Mouse (Mus musculus) MEL (cell line): ENCODE data around the gene Casz1. TPM values are rescaled to one million over a fixed set of nuclear protein-coding genes. Genes with fewer than 3 reads are reported as not detected.

Source experiments
- DNase-seq: peaks from one replicate; pipeline ENCODE4 v3.0.0; 2011; ENCODE audit warnings: low read depth, low spot score
- H3K27ac ChIP-seq: 2 replicates; pipeline ENCODE4 v1.5.1; 2012; ENCODE audit warnings: low read depth, mild to moderate bottlenecking, control low read depth, low read length, moderate library complexity; ENCODE audit not compliant: control insufficient read depth
- H3K27me3 ChIP-seq, 2 experiments: fragments of 150-350 bp in 1 of 2; sonication (generic) in 1 of 2; 2 replicates each; pipeline ENCODE4 v1.6.1; 2012; ENCODE audit warnings: low read length in 2 of 2, mild to moderate bottlenecking in 2 of 2, improper control_type of control experiment in 1 of 2, moderate library complexity in 1 of 2; ENCODE audit not compliant: insufficient read depth in 2 of 2, control insufficient read depth in 1 of 2
- H3K36me3 ChIP-seq, 2 experiments: 2 replicates each; pipeline ENCODE4 v1.6.1; 2012 to 2014; ENCODE audit warnings: low read length in 2 of 2, improper control_type of control experiment in 1 of 2, inconsistent platforms in 1 of 2, mild to moderate bottlenecking in 1 of 2; ENCODE audit not compliant: insufficient read depth in 2 of 2, control insufficient read depth in 1 of 2
- H3K4me1 ChIP-seq, 2 experiments: fragments of 150-350 bp in 1 of 2; sonication (generic) in 1 of 2; 2 replicates each; pipeline ENCODE4 v1.6.1; 2012; ENCODE audit warnings: low read length in 2 of 2, improper control_type of control experiment in 1 of 2, mild to moderate bottlenecking in 1 of 2; ENCODE audit not compliant: insufficient read depth in 2 of 2, control insufficient read depth in 1 of 2
- H3K4me3 ChIP-seq, 2 experiments: fragments of 150-350 bp in 1 of 2; sonication (generic) in 1 of 2; 2 replicates each; pipeline ENCODE4 v1.5.1; 2012; ENCODE audit warnings: low read depth in 2 of 2, low read length in 2 of 2, mild to moderate bottlenecking in 2 of 2, moderate library complexity in 2 of 2, control low read depth in 1 of 2, improper control_type of control experiment in 1 of 2; ENCODE audit not compliant: control insufficient read depth in 1 of 2, insufficient read depth in 1 of 2
- H3K79me2 ChIP-seq: 2 replicates; pipeline ENCODE4 v1.6.1; 2012; ENCODE audit warnings: mild to moderate bottlenecking, low read length, moderate library complexity; ENCODE audit not compliant: control insufficient read depth, poor library complexity, insufficient read depth
- H3K9ac ChIP-seq: 2 replicates; pipeline ENCODE4 v1.6.1; 2012; ENCODE audit warnings: low read depth, mild to moderate bottlenecking, control low read depth, low read length, moderate library complexity; ENCODE audit not compliant: control insufficient read depth, poor library complexity, severe bottlenecking
- H3K9me3 ChIP-seq: fragments of 150-350 bp; sonication (generic); replicated peaks from 2 replicates; pipeline ENCODE4 v1.6.1; 2012; ENCODE audit warnings: mild to moderate bottlenecking, low read length, improper control_type of control experiment, moderate library complexity; ENCODE audit not compliant: insufficient read depth
- CHD1 ChIP-seq: IDR thresholded peaks from 2 replicates; pipeline ENCODE4 v1.6.1; 2012; ENCODE audit warnings: low read depth, mild to moderate bottlenecking, inconsistent platforms, low read length, improper control_type of control experiment
- CHD2 ChIP-seq: IDR thresholded peaks from 2 replicates; pipeline ENCODE4 v1.6.1; 2011; ENCODE audit warnings: low read length, improper control_type of control experiment
- EP300 ChIP-seq, 2 experiments: IDR thresholded peaks; 2 replicates each; pipeline ENCODE4 v1.6.1; 2011; ENCODE audit warnings: improper control_type of control experiment in 2 of 2, low read length in 2 of 2, low read depth in 1 of 2, mild to moderate bottlenecking in 1 of 2
- MEF2A ChIP-seq: IDR thresholded peaks from 2 replicates; pipeline ENCODE4 v1.6.1; 2014; ENCODE audit warnings: low read depth, mild to moderate bottlenecking, inconsistent platforms, low read length, improper control_type of control experiment; ENCODE audit not compliant: poor library complexity, insufficient replicate concordance, severe bottlenecking; ENCODE audit errors: extremely low read depth
- MYB ChIP-seq: IDR thresholded peaks from 2 replicates; pipeline ENCODE4 v1.6.1; 2011; ENCODE audit warnings: mild to moderate bottlenecking, low read depth, low read length, improper control_type of control experiment
- NRF1 ChIP-seq: IDR thresholded peaks from 2 replicates; pipeline ENCODE4 v1.6.1; 2014; ENCODE audit warnings: low read depth, mild to moderate bottlenecking, inconsistent platforms, low read length, improper control_type of control experiment, moderate library complexity; ENCODE audit not compliant: poor library complexity, insufficient read depth, severe bottlenecking
- POLR2A ChIP-seq, 2 experiments: IDR thresholded peaks; 2 replicates each; pipeline ENCODE4 v1.6.1; 2011 to 2012; ENCODE audit warnings: low read length in 2 of 2, mild to moderate bottlenecking in 2 of 2, control low read depth in 1 of 2, improper control_type of control experiment in 1 of 2, low read depth in 1 of 2, moderate library complexity in 1 of 2; ENCODE audit not compliant: control insufficient read depth in 1 of 2, insufficient read depth in 1 of 2, poor library complexity in 1 of 2
- RAD21 ChIP-seq: IDR thresholded peaks from 2 replicates; pipeline ENCODE4 v1.6.1; 2011; ENCODE audit warnings: mild to moderate bottlenecking, low read depth, low read length, improper control_type of control experiment
- TAL1 ChIP-seq: IDR thresholded peaks from 2 replicates; pipeline ENCODE4 v1.6.1; 2012; ENCODE audit warnings: mild to moderate bottlenecking, inconsistent platforms, low read length, moderate library complexity, mixed read lengths
- ZKSCAN1 ChIP-seq: IDR thresholded peaks from 2 replicates; pipeline ENCODE4 v1.6.1; 2012; ENCODE audit warnings: low read depth, mild to moderate bottlenecking, inconsistent platforms, low read length, improper control_type of control experiment, moderate library complexity
- ZMIZ1 ChIP-seq: IDR thresholded peaks from 2 replicates; pipeline ENCODE4 v1.6.1; 2012; ENCODE audit warnings: low read depth, mild to moderate bottlenecking, inconsistent platforms, low read length, improper control_type of control experiment, moderate library complexity
- polyA plus RNA-seq, 2 experiments: library from polyadenylated mRNA; stranded (reverse) in 1 of 2; unstranded in 1 of 2; fragments of >175 nt in 1 of 2; fragments of >200 nt in 1 of 2; gene quantifications; 2 replicates each; pipeline versions ENCODE4 v1.2.1 to v1.2.4; 2012; ENCODE audit warnings: low replicate concordance in 2 of 2, low read depth in 1 of 2; ENCODE audit not compliant: insufficient read length in 2 of 2, insufficient read depth in 1 of 2, missing spikeins in 1 of 2
- total RNA-seq: library from RNA; depleted of rRNA; stranded (reverse); fragments of 300-350 nt; gene quantifications from 2 replicates; pipeline ENCODE4 v1.2.3, GENCODE M21; 2012

The Casz1 gene
- total and polyA plus RNA-seq, 3 experiments: 1.3 to 3.2 TPM; not detected in 1

- Histone ChIP-seq H3K79me2 (no peaks in the 10 kb centered on the region), H3K9me3 (no peaks in the 10 kb centered on the region), H3K4me1 (peaks cover 0 to 4% of the 10 kb centered on the region in 2 experiments; a peak in 1 of 4 replicates), H3K4me3 (no peak overlapping the region), H3K27me3 (peaks cover 0 to 3% of the 10 kb centered on the region in 2 experiments; a peak in 1 of 4 replicates), H3K9ac (no peak overlapping the region), H3K27ac (no peak overlapping the region), H3K36me3 (peaks cover 0 to under 1% of the 10 kb centered on the region in 2 experiments; a peak in 1 of 4 replicates)
- TF ChIP-seq MYB (no peak), RAD21 (no peak)
- DNase-seq: no peak
These were observed 67.6 kb downstream of the Casz1 start for GRCm38 (mm10) chr4:148871751-148872334.

GRCm38 (mm10) chr4:148872372-148872771 lies 68.1 kb downstream of the Casz1 start:
- no peak overlapping the region for H3K4me3 ChIP-seq
- DNase-seq: no peak
- peaks cover 0 to 3% of the 10 kb centered on the region in 2 experiments; a peak in 1 of 4 replicates for H3K27me3 ChIP-seq
- H3K9ac ChIP-seq: no peak overlapping the region
- H3K4me1 ChIP-seq: peaks cover 0 to 9% of the 10 kb centered on the region in 2 experiments; a peak in 2 of 4 replicates
- no peak for TF ChIP-seq TAL1
- no peak for TF ChIP-seq NRF1
- no peak for TF ChIP-seq MEF2A
- TF ChIP-seq CHD2: no peak
- TF ChIP-seq, all 39 proteins: peak for 0
- H3K9me3 ChIP-seq: no peaks in the 10 kb centered on the region
- no peak overlapping the region for H3K27ac ChIP-seq
- H3K36me3 ChIP-seq: peaks cover 0 to 4% of the 10 kb centered on the region in 2 experiments; a peak in 2 of 4 replicates
- no peaks in the 10 kb centered on the region for H3K79me2 ChIP-seq

- Histone ChIP-seq H3K36me3 (peaks cover 0 to 7% of the 10 kb centered on the region in 2 experiments; a peak in 2 of 4 replicates), H3K9me3 (no peaks in the 10 kb centered on the region), H3K4me1 (peaks cover 0 to 13% of the 10 kb centered on the region in 2 experiments; a peak in 2 of 4 replicates), H3K4me3 (no peak overlapping the region), H3K27me3 (peaks cover 0 to 3% of the 10 kb centered on the region in 2 experiments; a peak in 1 of 4 replicates), H3K27ac (no peak overlapping the region), H3K79me2 (no peaks in the 10 kb centered on the region), H3K9ac (no peak overlapping the region)
- TF ChIP-seq ZKSCAN1 (no peak), POLR2A (IDR thresholded peaks at IDR 0.05; ENCODE audit: control insufficient read depth in 1 of 2, insufficient read depth in 1 of 2, low read depth in 1 of 2, low read length in 2 of 2, poor library complexity in 1 of 2) (no peak), EP300 (IDR thresholded peaks at IDR 0.05; ENCODE audit: low read depth in 1 of 2, low read length in 2 of 2) (no peak), CHD1 (no peak), TAL1 (no peak), ZMIZ1 (no peak)
- no peak for DNase-seq
These were observed 68.6 kb downstream of the Casz1 start for GRCm38 (mm10) chr4:148872783-148873182.
